Mouse (Mus musculus) liver, embryonic 12.5 days (tissue): ENCODE results near the gene Bcl6. TPM values are rescaled to one million over a fixed set of nuclear protein-coding genes. Genes with fewer than 3 reads are reported as not detected.

Source experiments
- ATAC-seq: fragments of 200-750 bp; cut with Nextera tagmentation; 2 replicates; pipeline ENCODE4 v1.8.0; 2017; ENCODE audit warnings: moderate number of reproducible peaks, mild to moderate bottlenecking, moderate library complexity
- H3K27ac ChIP-seq: fragments of 300-500 bp; sonication (generic); 2 replicates; pipeline ENCODE4 v1.5.1; 2016; ENCODE audit warnings: mild to moderate bottlenecking
- H3K27me3 ChIP-seq: fragments of 300-500 bp; sonication (generic); replicated peaks from 2 replicates; pipeline ENCODE4 v1.6.1; 2016; ENCODE audit warnings: mild to moderate bottlenecking, moderate library complexity
- H3K36me3 ChIP-seq: fragments of 300-500 bp; sonication (generic); 2 replicates; pipeline ENCODE4 v1.6.1; 2016; ENCODE audit warnings: mild to moderate bottlenecking, moderate library complexity
- H3K4me1 ChIP-seq: fragments of 300-500 bp; sonication (generic); 2 replicates; pipeline ENCODE4 v1.6.1; 2016
- H3K4me2 ChIP-seq: fragments of 300-500 bp; sonication (generic); 2 replicates; pipeline ENCODE4 v1.6.1; 2016; ENCODE audit warnings: mild to moderate bottlenecking, moderate library complexity
- H3K4me3 ChIP-seq: fragments of 300-500 bp; sonication (generic); 2 replicates; pipeline ENCODE4 v1.5.1; 2016; ENCODE audit warnings: mild to moderate bottlenecking, moderate library complexity
- H3K9ac ChIP-seq: fragments of 300-500 bp; sonication (generic); 2 replicates; pipeline ENCODE4 v1.6.1; 2016; ENCODE audit warnings: mild to moderate bottlenecking, moderate library complexity
- H3K9me3 ChIP-seq: fragments of 300-500 bp; sonication (generic); replicated peaks from 2 replicates; pipeline ENCODE4 v1.6.1; 2016; ENCODE audit warnings: mild to moderate bottlenecking, moderate library complexity
- WGBS: fragments of 180-500 bp; shearing (Covaris S2); methylation state at CpG from one replicate; pipeline ENCODE4 v1.1.7; 2016; ENCODE audit not compliant: insufficient replicate concordance; 5-methylcytosine and 5-hydroxymethylcytosine counted together
- polyA plus RNA-seq: library from polyadenylated mRNA; unstranded; fragments of >200 nt; fragmentation: Nextera tagmentation; extraction: Ambion mirVana; gene quantifications from 2 replicates; pipeline ENCODE4 v1.2.1, GENCODE M21; 2016

Gene Bcl6
- polyA plus RNA-seq, 1 experiment from 2014 or later: 0.19 TPM

GRCm38 (mm10) chr16:23967301-23967700, 21.4 kb downstream of the Bcl6 start:
- Histone ChIP-seq H3K36me3 (peaks cover 4% of the 10 kb centered on the region; the same call in 1 of the 2 replicates), H3K4me1 (no peaks in the 10 kb centered on the region; the same call in 1 of the 2 replicates), H3K4me2 (no peak overlapping the region), H3K27me3 (no peaks in the 10 kb centered on the region), H3K9ac (no peak overlapping the region), H3K27ac (no peak overlapping the region), H3K4me3 (no peak overlapping the region), H3K9me3 (no peaks in the 10 kb centered on the region)
- 65% methylated on average over 7 of the region's 7 CpGs for WGBS
- no peak for ATAC-seq

- H3K4me3 ChIP-seq: no peak overlapping the region
- H3K36me3 ChIP-seq: peaks cover 4% of the 10 kb centered on the region; the same call in 1 of the 2 replicates
- no peaks in the 10 kb centered on the region for H3K9me3 ChIP-seq
- no peak overlapping the region for H3K4me2 ChIP-seq
- H3K9ac ChIP-seq: no peak overlapping the region
- H3K27me3 ChIP-seq: no peaks in the 10 kb centered on the region
- ATAC-seq: no peak
- H3K27ac ChIP-seq: no peak overlapping the region
- 86% methylated on average over 14 of the region's 14 CpGs for WGBS
- no peaks in the 10 kb centered on the region for H3K4me1 ChIP-seq
Measured at GRCm38 (mm10) chr16:23966066-23966465, 22.6 kb downstream of the Bcl6 start.

GRCm38 (mm10) chr16:23964706-23965367, 23.8 kb downstream of the Bcl6 start:
- Histone ChIP-seq H3K4me3 (no peak overlapping the region), H3K27me3 (no peaks in the 10 kb centered on the region), H3K27ac (no peak overlapping the region), H3K36me3 (peaks cover 4% of the 10 kb centered on the region; the same call in 1 of the 2 replicates), H3K9ac (no peak overlapping the region), H3K4me1 (no peaks in the 10 kb centered on the region), H3K4me2 (no peak overlapping the region), H3K9me3 (no peaks in the 10 kb centered on the region)
- 79% methylated on average over 14 of the region's 14 CpGs for WGBS
- ATAC-seq: no peak

- no peak overlapping the region for H3K9ac ChIP-seq
- H3K4me3 ChIP-seq: no peak overlapping the region
- no peaks in the 10 kb centered on the region for H3K9me3 ChIP-seq
- H3K4me1 ChIP-seq: no peaks in the 10 kb centered on the region
- WGBS: 74% methylated on average over 22 of the region's 22 CpGs
- H3K27ac ChIP-seq: no peak overlapping the region
- no peaks in the 10 kb centered on the region for H3K27me3 ChIP-seq
- H3K36me3 ChIP-seq: peaks cover 4% of the 10 kb centered on the region; the same call in 1 of the 2 replicates
- H3K4me2 ChIP-seq: no peak overlapping the region
- ATAC-seq: no peak
Measured at GRCm38 (mm10) chr16:23963896-23964668, 24.6 kb downstream of the Bcl6 start.

DNA sequence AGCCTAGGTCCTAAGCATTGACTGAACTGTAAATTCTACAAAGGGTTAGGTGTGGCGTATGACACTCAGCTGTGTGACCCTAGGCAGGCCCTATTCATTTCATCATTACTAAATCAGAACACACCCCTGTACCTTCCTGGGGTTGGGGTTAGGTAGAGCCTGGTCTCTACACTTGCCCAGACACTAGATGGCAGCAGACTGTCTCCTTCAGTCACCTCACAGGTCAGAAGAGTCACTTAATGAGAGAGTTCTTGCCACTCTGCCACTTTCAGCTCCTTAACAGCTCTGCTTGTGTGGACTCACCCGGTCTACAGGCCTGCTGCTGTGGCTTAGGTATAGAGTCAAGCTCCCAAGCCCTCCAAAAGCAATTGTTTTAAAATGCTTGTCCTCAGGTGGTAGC, 26.3 kb downstream of the Bcl6 start:
- ATAC-seq: no peak
- WGBS: 60% methylated on average over 2 of the region's 2 CpGs

DNA sequence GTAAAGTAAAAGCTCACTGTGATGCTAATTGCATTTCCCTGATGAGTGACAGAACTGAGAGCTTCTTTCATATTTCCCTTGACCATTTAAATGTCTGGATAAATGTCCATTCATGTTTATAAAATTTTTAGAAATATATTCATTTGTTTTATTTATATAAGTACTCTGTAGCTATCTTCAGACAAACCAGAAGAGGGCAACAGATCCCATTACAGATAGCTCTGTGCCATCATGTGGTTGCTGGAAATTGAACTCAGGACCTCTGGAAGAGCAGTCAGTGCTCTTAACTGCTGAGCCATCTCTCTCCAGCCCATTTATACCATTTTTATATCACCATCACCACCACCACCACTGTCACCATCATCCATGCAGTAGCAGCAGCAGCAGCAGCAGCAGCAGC, 29.7 kb downstream of the Bcl6 start:
- no peaks in the 10 kb centered on the region for H3K4me1 ChIP-seq
- H3K9ac ChIP-seq: no peak overlapping the region
- H3K4me2 ChIP-seq: no peak overlapping the region
- no peak for ATAC-seq
- no peaks in the 10 kb centered on the region for H3K9me3 ChIP-seq
- H3K27ac ChIP-seq: no peak overlapping the region
- no peak overlapping the region for H3K4me3 ChIP-seq
- H3K36me3 ChIP-seq: no peaks in the 10 kb centered on the region
- H3K27me3 ChIP-seq: no peaks in the 10 kb centered on the region

More for the DNA sequence above, 26.3 kb downstream of the Bcl6 start:
- no peak overlapping the region for H3K27ac ChIP-seq
- no peaks in the 10 kb centered on the region for H3K36me3 ChIP-seq
- H3K4me3 ChIP-seq: no peak overlapping the region
- no peaks in the 10 kb centered on the region for H3K4me1 ChIP-seq
- no peaks in the 10 kb centered on the region for H3K27me3 ChIP-seq
- H3K9ac ChIP-seq: no peak overlapping the region
- no peaks in the 10 kb centered on the region for H3K9me3 ChIP-seq
- no peak overlapping the region for H3K4me2 ChIP-seq

DNA sequence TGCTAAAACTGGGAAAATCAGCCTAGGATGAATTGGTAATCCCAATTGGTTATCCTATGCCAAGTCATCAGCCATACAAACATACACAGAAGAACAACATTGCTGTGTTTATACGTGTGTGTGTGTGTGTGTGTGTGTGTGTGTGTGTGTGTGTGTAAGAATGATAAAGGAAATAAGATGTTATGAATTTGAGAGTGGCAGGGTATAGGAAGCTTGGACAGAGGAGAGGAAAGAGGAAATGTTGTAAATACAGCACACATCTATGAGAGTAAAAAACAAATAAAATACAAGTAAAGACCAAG, 34.7 kb downstream of the Bcl6 start:
- Histone ChIP-seq H3K4me2 (no peak overlapping the region), H3K27ac (no peak overlapping the region), H3K9me3 (no peaks in the 10 kb centered on the region), H3K4me3 (no peak overlapping the region), H3K36me3 (no peaks in the 10 kb centered on the region), H3K27me3 (no peaks in the 10 kb centered on the region), H3K9ac (no peak overlapping the region), H3K4me1 (no peaks in the 10 kb centered on the region)
- WGBS: 0% methylated on average over 1 of the region's 1 CpGs
- ATAC-seq: no peak

- Histone ChIP-seq H3K36me3 (no peaks in the 10 kb centered on the region), H3K4me1 (no peaks in the 10 kb centered on the region), H3K4me3 (no peak overlapping the region), H3K9me3 (no peaks in the 10 kb centered on the region), H3K27me3 (no peaks in the 10 kb centered on the region), H3K4me2 (no peak overlapping the region), H3K9ac (no peak overlapping the region), H3K27ac (no peak overlapping the region)
- 46% methylated on average over 11 of the region's 11 CpGs for WGBS
- no peak for ATAC-seq
Measured at GRCm38 (mm10) chr16:23953189-23953958, 35.3 kb downstream of the Bcl6 start.

GRCm38 (mm10) chr16:23952101-23952727, 36.4 kb downstream of the Bcl6 start:
- 53% methylated on average over 4 of the region's 4 CpGs for WGBS
- Histone ChIP-seq H3K4me2 (no peak overlapping the region), H3K27ac (no peak overlapping the region), H3K4me3 (no peak overlapping the region), H3K36me3 (no peaks in the 10 kb centered on the region), H3K9ac (no peak overlapping the region), H3K4me1 (no peaks in the 10 kb centered on the region), H3K9me3 (no peaks in the 10 kb centered on the region), H3K27me3 (no peaks in the 10 kb centered on the region)
- ATAC-seq: no peak

DNA sequence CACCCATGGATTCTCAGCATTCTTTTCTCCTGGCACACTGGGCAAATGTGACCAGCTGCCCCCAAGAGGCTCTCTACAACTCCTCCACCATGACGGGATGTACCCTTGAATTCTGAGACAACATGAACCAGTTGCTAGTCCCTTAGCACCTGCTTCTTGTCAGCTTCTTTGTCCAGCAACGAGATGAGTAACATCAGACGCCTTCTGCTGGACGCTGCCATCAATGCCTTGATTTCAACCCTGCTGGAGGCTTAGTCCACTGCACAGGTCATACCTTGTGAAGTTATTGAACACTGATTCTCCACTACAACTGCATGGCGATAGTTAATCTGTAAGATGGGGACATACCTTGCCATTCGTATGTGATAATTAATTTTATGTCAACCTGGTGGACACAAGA, 41.0 kb downstream of the Bcl6 start:
- H3K4me2 ChIP-seq: no peak overlapping the region
- H3K27me3 ChIP-seq: no peaks in the 10 kb centered on the region
- no peak for ATAC-seq
- H3K9me3 ChIP-seq: no peaks in the 10 kb centered on the region
- 69% methylated on average over 6 of the region's 6 CpGs for WGBS
- H3K4me1 ChIP-seq: no peaks in the 10 kb centered on the region
- H3K36me3 ChIP-seq: no peaks in the 10 kb centered on the region
- H3K9ac ChIP-seq: no peak overlapping the region
- no peak overlapping the region for H3K27ac ChIP-seq
- no peak overlapping the region for H3K4me3 ChIP-seq

DNA sequence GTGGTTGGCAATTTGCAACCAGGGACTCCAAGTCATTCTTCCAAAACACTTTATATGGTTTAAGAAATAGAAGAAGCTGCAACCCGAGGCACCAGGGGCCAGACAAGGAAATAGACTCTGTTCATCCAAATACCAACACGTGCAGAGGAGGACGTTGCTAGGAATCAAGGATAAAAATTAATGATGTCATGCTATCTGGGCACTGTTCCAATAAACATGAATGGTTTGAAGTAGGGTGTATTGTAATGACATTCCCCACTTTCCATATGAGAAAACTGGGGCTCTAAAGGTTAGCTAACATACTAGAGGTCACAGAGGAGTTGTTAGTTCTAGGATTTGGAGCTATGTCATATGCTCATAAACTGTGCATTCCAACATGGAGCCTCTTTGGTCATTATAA, 43.9 kb downstream of the Bcl6 start:
- no peaks in the 10 kb centered on the region for H3K4me1 ChIP-seq
- 36% methylated on average over 3 of the region's 3 CpGs for WGBS
- no peaks in the 10 kb centered on the region for H3K36me3 ChIP-seq

GRCm38 (mm10) chr16:23934397-23934796, 54.3 kb downstream of the Bcl6 start:
- no peak overlapping the region for H3K4me2 ChIP-seq
- H3K27ac ChIP-seq: no peak overlapping the region
- 47% methylated on average over 2 of the region's 2 CpGs for whole genome bisulfite sequencing
- H3K9me3 ChIP-seq: no peaks in the 10 kb centered on the region
- no peak overlapping the region for H3K9ac ChIP-seq
- no peak for ATAC-seq
- H3K36me3 ChIP-seq: no peaks in the 10 kb centered on the region
- no peaks in the 10 kb centered on the region for H3K27me3 ChIP-seq
- no peak overlapping the region for H3K4me3 ChIP-seq
- no peaks in the 10 kb centered on the region for H3K4me1 ChIP-seq

More for the DNA sequence above, 43.9 kb downstream of the Bcl6 start:
- H3K9ac ChIP-seq: no peak overlapping the region
- no peaks in the 10 kb centered on the region for H3K27me3 ChIP-seq
- H3K4me2 ChIP-seq: no peak overlapping the region
- H3K9me3 ChIP-seq: no peaks in the 10 kb centered on the region
- no peak for ATAC-seq
- H3K4me3 ChIP-seq: no peak overlapping the region
- H3K27ac ChIP-seq: no peak overlapping the region
